Mouse (Mus musculus): ENCODE measurements at regions not wholly inside any gene's neighbourhood (a gene's known extent, or its start where the extent isn't known, plus 50 kb on each side); places are given as distances from the start of the nearest gene placed in this dataset.

DNA sequence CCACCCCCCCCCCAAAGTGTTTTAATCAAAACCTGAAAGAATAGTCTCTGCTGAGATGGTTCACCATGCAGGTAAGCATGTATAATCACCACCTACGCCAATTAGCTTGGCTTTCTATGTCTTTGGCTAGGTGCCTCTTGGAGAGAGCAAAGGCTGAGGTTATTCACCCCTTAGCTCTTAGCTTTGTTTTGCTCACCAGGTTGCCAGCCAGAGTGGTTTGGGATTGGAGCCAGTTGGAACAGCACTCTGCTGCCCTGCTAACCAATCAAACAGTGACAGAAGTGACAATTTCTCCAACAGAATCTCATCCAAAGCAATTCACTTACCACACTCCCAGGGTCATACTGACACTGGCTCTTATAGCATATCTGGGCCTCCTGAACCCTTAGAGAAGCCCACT, 162.3 kb upstream of the Bcor start:
- TF ChIP-seq CTCF (IDR thresholded peaks at IDR 0.05; ENCODE audit: borderline replicate concordance, insufficient read depth, low read length) (no peak), POLR2A (IDR thresholded peaks at IDR 0.05; ENCODE audit: low read depth, low read length) (no peak)

Measured in embryonic fibroblast, embryonic 13.5 days (primary cell).